Mouse (Mus musculus) heart, postnatal 0 days (tissue): Measurements from ENCODE around the gene Acot7. TPM values are rescaled to one million over a fixed set of nuclear protein-coding genes. Genes with fewer than 3 reads are reported as not detected.

Experiments used
- ATAC-seq: fragments of 200-750 bp; cut with Nextera tagmentation; 2 replicates; pipeline ENCODE4 v1.8.0; 2017; ENCODE audit warnings: low read depth, moderate number of reproducible peaks, moderate library complexity; ENCODE audit not compliant: insufficient read depth
- DNase-seq: peaks from one replicate; pipeline ENCODE4 v3.0.0-alpha.2; 2016; ENCODE audit warnings: low spot score
- H3K27ac ChIP-seq: fragments of 300-500 bp; sonication (generic); 2 replicates; pipeline ENCODE4 v1.5.1; 2014; ENCODE audit warnings: low read depth, mild to moderate bottlenecking
- H3K27me3 ChIP-seq: fragments of 300-500 bp; sonication (generic); 2 replicates; pipeline ENCODE4 v1.6.1; 2014; ENCODE audit warnings: low read length, mixed read lengths; ENCODE audit not compliant: control insufficient read depth, insufficient read depth
- H3K36me3 ChIP-seq: fragments of 300-500 bp; sonication (generic); replicated peaks from 2 replicates; pipeline ENCODE4 v1.6.1; 2014; ENCODE audit warnings: low read length, mixed read lengths; ENCODE audit not compliant: control insufficient read depth, insufficient read depth
- H3K4me1 ChIP-seq: fragments of 300-500 bp; sonication (generic); 2 replicates; pipeline ENCODE4 v1.6.1; 2014; ENCODE audit warnings: antibody characterized with exemption; ENCODE audit not compliant: control insufficient read depth, insufficient read depth
- H3K4me2 ChIP-seq: fragments of 300-500 bp; sonication (generic); 2 replicates; pipeline ENCODE4 v1.6.1; 2014; ENCODE audit warnings: low read depth, mild to moderate bottlenecking, low read length, moderate library complexity
- H3K4me3 ChIP-seq: fragments of 300-500 bp; sonication (generic); 2 replicates; pipeline ENCODE4 v1.5.1; 2014; ENCODE audit warnings: low read depth, low read length
- H3K9ac ChIP-seq: fragments of 300-500 bp; sonication (generic); replicated peaks from 2 replicates; pipeline ENCODE4 v1.6.1; 2014; ENCODE audit warnings: low read depth, low read length, mixed read lengths
- H3K9me3 ChIP-seq: fragments of 300-500 bp; sonication (generic); replicated peaks from 2 replicates; pipeline ENCODE4 v1.6.1; 2016; ENCODE audit warnings: low read length; ENCODE audit not compliant: control insufficient read depth
- CTCF ChIP-seq: IDR thresholded peaks from 2 replicates; pipeline ENCODE4 v1.5.1; 2016; ENCODE audit warnings: antibody characterized with exemption, control low read depth, low read depth
- EP300 ChIP-seq: IDR thresholded peaks from 2 replicates; pipeline ENCODE4 v1.6.1; 2016; ENCODE audit warnings: antibody characterized with exemption, low read depth
- WGBS: fragments of 180-500 bp; shearing (Covaris S2); extraction: QIAGEN DNeasy Blood & Tissue Kit; methylation state at CpG from one replicate; pipeline ENCODE4 v1.1.7; 2014; 5-methylcytosine and 5-hydroxymethylcytosine counted together
- polyA plus RNA-seq: library from polyadenylated mRNA; unstranded; fragments of >200 nt; fragmentation: Nextera tagmentation; extraction: Ambion mirVana; gene quantifications from 2 replicates; pipeline ENCODE4 v1.2.1, GENCODE M21; 2015
- total RNA-seq: library from RNA; depleted of rRNA; stranded (reverse); fragments of >200 nt; gene quantifications from 2 replicates; pipeline ENCODE4 v1.2.3, GENCODE M21; 2014; ENCODE audit warnings: low replicate concordance

Acot7 gene
- total and polyA plus RNA-seq, 2 experiments from 2014 or later, result 39.5 to 68.8 TPM

GRCm38 (mm10) chr4:152131809-152132771, 45.8 kb upstream of the Acot7 start:
- 9% methylated on average over 48 of the region's 50 CpGs for WGBS

GRCm38 (mm10) chr4:152132772-152133169, 45.2 kb upstream of the Acot7 start:
- H3K27ac ChIP-seq, result no peak overlapping the region
- H3K4me1 ChIP-seq, result peaks cover 12% of the 10 kb centered on the region
- no peak overlapping the region for H3K9ac ChIP-seq
- DNase-seq (no peak), ATAC-seq (no peak)
- TF ChIP-seq EP300, result no peak
- TF ChIP-seq CTCF, result no peak
- 32% methylated on average over 10 of the region's 10 CpGs for WGBS
- no peak overlapping the region for H3K4me2 ChIP-seq
- no peak overlapping the region for H3K4me3 ChIP-seq
- no peaks in the 10 kb centered on the region for H3K36me3 ChIP-seq
- H3K27me3 ChIP-seq, result peaks cover 67% of the 10 kb centered on the region
- no peaks in the 10 kb centered on the region for H3K9me3 ChIP-seq

More at GRCm38 (mm10) chr4:152131809-152132771, 45.8 kb upstream of the Acot7 start:
- H3K4me3 ChIP-seq, result peak overlapping the region; percentile 45
- H3K9ac ChIP-seq, result no peak overlapping the region
- peaks cover 74% of the 10 kb centered on the region for H3K27me3 ChIP-seq
- H3K27ac ChIP-seq, result no peak overlapping the region
- H3K4me1 ChIP-seq, result peaks cover 12% of the 10 kb centered on the region
- no peak for ATAC-seq
- no peak for DNase-seq
- no peak for TF ChIP-seq EP300
- TF ChIP-seq CTCF, result no peak
- H3K4me2 ChIP-seq, result peak overlapping the region; percentile 69
- no peaks in the 10 kb centered on the region for H3K9me3 ChIP-seq
- no peaks in the 10 kb centered on the region for H3K36me3 ChIP-seq

DNA sequence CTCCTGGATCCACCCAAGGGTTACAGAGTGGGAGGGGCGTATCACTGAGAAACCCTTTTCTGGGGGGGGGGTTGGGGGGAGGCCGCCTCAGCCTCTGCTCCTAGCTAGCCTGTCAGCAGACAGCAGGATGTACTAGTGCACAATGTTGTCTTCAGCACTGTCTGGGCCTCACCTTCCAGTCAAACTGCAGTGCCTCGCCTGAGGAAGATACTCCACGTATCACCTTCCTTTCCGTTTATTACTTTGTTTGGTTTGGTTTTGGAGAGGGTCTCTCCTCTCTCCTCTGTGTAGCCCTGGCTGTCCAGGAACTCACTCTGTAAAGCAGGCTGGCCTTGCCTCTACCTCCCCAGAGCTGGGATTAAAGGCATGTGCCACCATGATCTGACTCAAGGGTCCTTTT, 44.7 kb upstream of the Acot7 start:
- peaks cover 64% of the 10 kb centered on the region for H3K27me3 ChIP-seq
- WGBS, result 52% methylated on average over 5 of the region's 5 CpGs
- H3K27ac ChIP-seq, result no peak overlapping the region
- H3K4me2 ChIP-seq, result no peak overlapping the region
- no peaks in the 10 kb centered on the region for H3K36me3 ChIP-seq
- H3K4me1 ChIP-seq, result peaks cover 12% of the 10 kb centered on the region
- TF ChIP-seq EP300 (no peak), CTCF (no peak)
- no peak overlapping the region for H3K9ac ChIP-seq
- ATAC-seq, result no peak
- DNase-seq, result no peak
- no peak overlapping the region for H3K4me3 ChIP-seq
- H3K9me3 ChIP-seq, result no peaks in the 10 kb centered on the region

DNA sequence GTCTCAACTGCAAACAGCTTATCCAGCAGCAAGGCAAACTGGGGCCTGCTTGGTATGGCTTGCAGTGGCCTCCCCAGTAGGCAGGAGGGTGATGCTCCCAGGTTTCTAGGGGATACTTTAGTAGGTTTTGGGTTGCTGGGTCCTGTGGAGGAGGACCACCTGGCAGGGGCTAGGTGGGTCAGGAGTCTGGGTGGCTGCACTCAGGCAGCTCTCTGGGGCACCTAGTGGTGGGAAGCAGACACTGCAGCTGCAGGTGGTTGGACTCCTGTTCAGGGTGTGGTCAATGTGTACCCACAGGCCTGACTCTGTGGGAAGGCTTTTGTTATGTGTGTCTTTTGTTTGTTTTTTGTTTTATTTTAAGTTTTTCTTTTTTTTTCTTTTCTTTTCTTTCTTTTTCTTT, 43.4 kb upstream of the Acot7 start:
- Histone ChIP-seq H3K27ac (no peak overlapping the region), H3K4me1 (peaks cover 18% of the 10 kb centered on the region), H3K36me3 (no peaks in the 10 kb centered on the region), H3K4me2 (no peak overlapping the region), H3K4me3 (no peak overlapping the region), H3K9ac (no peak overlapping the region), H3K9me3 (no peaks in the 10 kb centered on the region), H3K27me3 (peaks cover 52% of the 10 kb centered on the region)
- TF ChIP-seq EP300, result no peak
- TF ChIP-seq CTCF, result peak; percentile 49
- DNase-seq, result no peak
- no peak for ATAC-seq

DNA sequence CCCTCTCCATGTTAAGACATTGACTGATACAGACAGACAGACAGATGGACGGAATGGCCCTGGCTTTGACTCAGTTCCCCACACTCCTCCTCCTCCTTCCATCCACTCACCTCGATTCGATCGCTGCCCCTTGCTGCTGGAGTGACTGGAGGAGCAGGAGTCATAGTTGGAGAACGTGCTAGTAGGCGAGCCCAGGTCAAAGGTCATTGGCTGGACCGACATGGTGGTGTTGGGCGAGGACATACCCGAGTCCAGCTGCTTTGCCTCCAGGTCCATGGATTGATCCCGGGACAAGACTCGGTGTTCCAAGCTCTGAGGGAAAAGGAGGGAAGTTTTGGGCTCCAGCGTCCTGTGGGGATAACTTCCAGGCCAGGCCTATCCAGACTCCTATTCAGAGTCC, 42.6 kb upstream of the Acot7 start:
- Histone ChIP-seq H3K4me2 (no peak overlapping the region), H3K36me3 (no peaks in the 10 kb centered on the region), H3K27ac (no peak overlapping the region), H3K9ac (no peak overlapping the region), H3K4me3 (no peak overlapping the region), H3K4me1 (peaks cover 18% of the 10 kb centered on the region), H3K9me3 (no peaks in the 10 kb centered on the region), H3K27me3 (peaks cover 49% of the 10 kb centered on the region)
- no peak for TF ChIP-seq EP300
- TF ChIP-seq CTCF, result no peak
- DNase-seq, result no peak
- WGBS, result 87% methylated on average over 12 of the region's 12 CpGs
- ATAC-seq, result no peak
